Comparison of ENCODE assay signal across 10 mouse cellular contexts in genomic region chr10:94378383-94378782, GRCm38 (mm10).
DNase-seq lines count a peak whose midpoint lies in the region; ATAC-seq and TF ChIP-seq lines count a peak whose summit lies in the region.
"Had no signal": no experiment of that assay in that cellular context is flagged by ENCODE, and none has a peak within 500 bp of the region (broad histone marks: within the 10 kb centered on the region; RNA-seq: fewer than 3 reads in every experiment).

No protein-coding gene starts in this region.

- WGBS in midbrain, embryonic 11.5 days: 84% methylated on average over 13 of the region's 13 CpGs
- WGBS in midbrain, embryonic 10.5 days: 89% methylated on average over 13 of the region's 13 CpGs
- 48% methylated on average over 13 of the region's 13 CpGs for WGBS in heart, embryonic 14.5 days
- 17% methylated on average over 13 of the region's 13 CpGs for WGBS in liver, postnatal 0 days (ENCODE audit: insufficient replicate concordance)
- WGBS in thymus, adult 2 months: 12% methylated on average over 13 of the region's 13 CpGs

- no peaks in the 10 kb centered on the region for H3K9me3 ChIP-seq in midbrain, embryonic 11.5 days (ENCODE audit: control insufficient read depth, low read length)
- H3K9me3 ChIP-seq in midbrain, embryonic 10.5 days (replicated peaks): no peaks in the 10 kb centered on the region
- H3K9me3 ChIP-seq in heart, embryonic 14.5 days (ENCODE audit: control insufficient read depth, low read length): no peaks in the 10 kb centered on the region
- H3K9me3 ChIP-seq in liver, postnatal 0 days (ENCODE audit: low read length): no peaks in the 10 kb centered on the region
- H3K9me3 ChIP-seq: G1E; neural tube, embryonic 12.5 days had no signal

- no peak overlapping the region for H3K4me3 ChIP-seq in midbrain, embryonic 11.5 days (ENCODE audit: low read depth, low read length)
- no peak overlapping the region for H3K4me3 ChIP-seq in midbrain, embryonic 10.5 days
- no peak overlapping the region; a peak in 1 of 4 replicates for H3K4me3 ChIP-seq in heart, embryonic 14.5 days (ENCODE audit: control insufficient read depth in 1 of 2, insufficient read depth in 1 of 2, low read depth in 1 of 2, low read length in 2 of 2)
- H3K4me3 ChIP-seq in liver, postnatal 0 days (ENCODE audit: low read depth, low read length): peak overlapping the region; percentile 10; the same call in 1 of the 2 replicates
- peak overlapping the region; percentile 12 for H3K4me3 ChIP-seq in thymus, adult 2 months (ENCODE audit: control insufficient read depth, insufficient read depth, low read length)
- H3K4me3 ChIP-seq: neural tube, embryonic 12.5 days had no signal

- H3K27ac ChIP-seq in midbrain, embryonic 11.5 days (ENCODE audit: low read depth, low read length): no peak overlapping the region
- no peak overlapping the region for H3K27ac ChIP-seq in midbrain, embryonic 10.5 days (replicated peaks)
- no peak overlapping the region for H3K27ac ChIP-seq in heart, embryonic 14.5 days (replicated peaks in 1 of 2; ENCODE audit: control insufficient read depth in 1 of 2, insufficient read depth in 1 of 2, low read depth in 2 of 2, low read length in 2 of 2)
- no peak overlapping the region for H3K27ac ChIP-seq in liver, postnatal 0 days (ENCODE audit: low read depth)
- H3K27ac ChIP-seq in thymus, adult 2 months (ENCODE audit: control insufficient read depth, insufficient read depth, low read length): peak overlapping the region; percentile 19
- H3K27ac ChIP-seq: neural tube, embryonic 12.5 days had no signal

- H3K4me1 ChIP-seq in midbrain, embryonic 11.5 days (ENCODE audit: control insufficient read depth, insufficient read depth, low read length): no peaks in the 10 kb centered on the region
- peaks cover 27% of the 10 kb centered on the region for H3K4me1 ChIP-seq in midbrain, embryonic 10.5 days
- no peaks in the 10 kb centered on the region for H3K4me1 ChIP-seq in heart, embryonic 14.5 days (ENCODE audit: control insufficient read depth in 2 of 2, insufficient read depth in 2 of 2, low read length in 2 of 2)
- H3K4me1 ChIP-seq in liver, postnatal 0 days (ENCODE audit: insufficient read depth): peaks cover 6% of the 10 kb centered on the region; the same call in 1 of the 2 replicates
- peaks cover 8% of the 10 kb centered on the region for H3K4me1 ChIP-seq in thymus, adult 2 months (replicated peaks; ENCODE audit: control insufficient read depth, insufficient read depth, low read length)

- H3K27me3 ChIP-seq in midbrain, embryonic 11.5 days (ENCODE audit: control insufficient read depth, insufficient read depth, low read length): no peaks in the 10 kb centered on the region
- H3K27me3 ChIP-seq in midbrain, embryonic 10.5 days (ENCODE audit: low read depth, poor library complexity, severe bottlenecking): no peaks in the 10 kb centered on the region
- no peaks in the 10 kb centered on the region for H3K27me3 ChIP-seq in heart, embryonic 14.5 days (ENCODE audit: control insufficient read depth, insufficient read depth, low read length)
- no peaks in the 10 kb centered on the region for H3K27me3 ChIP-seq in liver, postnatal 0 days (ENCODE audit: insufficient read depth, low read length)
- no peaks in the 10 kb centered on the region for H3K27me3 ChIP-seq in thymus, adult 2 months (ENCODE audit: control insufficient read depth, insufficient read depth, low read length)
- H3K27me3 ChIP-seq: neural tube, embryonic 12.5 days had no signal

- ATAC-seq in midbrain, embryonic 11.5 days (ENCODE audit: low FRiP score): 0 out of 2 replicates have a peak, but pooled peaks have one; percentile 27
- ATAC-seq in common myeloid progenitor, adult 5-6 weeks (replicated peaks; ENCODE audit: low read depth, poor library complexity, severe bottlenecking): peak; percentile 89
- ATAC-seq in heart, embryonic 14.5 days (ENCODE audit: insufficient number of reproducible peaks, insufficient read depth, low FRiP score, low read depth): no peak; the same call in 1 of the 2 replicates
- peak; percentile 62 for ATAC-seq in liver, postnatal 0 days

- TF ChIP-seq EP300 in liver, postnatal 0 days (IDR thresholded peaks at IDR 0.05; ENCODE audit: low read depth): no peak

- no peak overlapping the region for H3K9ac ChIP-seq in midbrain, embryonic 11.5 days (ENCODE audit: low read length)
- H3K9ac ChIP-seq in heart, embryonic 14.5 days (ENCODE audit: low read length): no peak overlapping the region
- H3K9ac ChIP-seq in liver, postnatal 0 days (replicated peaks): peak overlapping the region; percentile 26; the same call in 1 of the 2 replicates
- H3K9ac ChIP-seq: neural tube, embryonic 12.5 days had no signal

- peak; percentile 77 for DNase-seq in midbrain, embryonic 11.5 days (ENCODE audit: low spot score, missing footprints)
- no peak for DNase-seq in midbrain, embryonic 10.5 days (ENCODE audit: low spot score)
- DNase-seq in kidney, postnatal 36 days: peak; percentile 88 to 90
- DNase-seq in liver, postnatal 0 days: peak; percentile 66
- DNase-seq in ovary, adult 18-20 months (ENCODE audit: low spot score): peak; percentile 71
- DNase-seq in thymus, adult 2 months: peak; percentile 77

- no peaks in the 10 kb centered on the region for H3K36me3 ChIP-seq in midbrain, embryonic 11.5 days (ENCODE audit: control insufficient read depth, insufficient read depth, low read length)
- H3K36me3 ChIP-seq in midbrain, embryonic 10.5 days: no peaks in the 10 kb centered on the region
- no peaks in the 10 kb centered on the region for H3K36me3 ChIP-seq in heart, embryonic 14.5 days (ENCODE audit: control insufficient read depth, insufficient read depth, low read length)
- H3K36me3 ChIP-seq in liver, postnatal 0 days (replicated peaks; ENCODE audit: insufficient read depth, low read length): no peaks in the 10 kb centered on the region
- H3K36me3 ChIP-seq in thymus, adult 2 months (ENCODE audit: control insufficient read depth, insufficient read depth, low read length): no peaks in the 10 kb centered on the region
- H3K36me3 ChIP-seq: G1E; neural tube, embryonic 12.5 days had no signal

- no peak overlapping the region for H3K4me2 ChIP-seq in midbrain, embryonic 11.5 days
- H3K4me2 ChIP-seq in heart, embryonic 14.5 days (ENCODE audit: low read length): peak overlapping the region; percentile 37
- peak overlapping the region; percentile 62 for H3K4me2 ChIP-seq in liver, postnatal 0 days (ENCODE audit: low read depth, low read length)
- H3K4me2 ChIP-seq: neural tube, embryonic 12.5 days had no signal

- TF ChIP-seq CTCF in liver, postnatal 0 days (IDR thresholded peaks at IDR 0.05; ENCODE audit: low read depth): peak; percentile 36
- no peak for TF ChIP-seq CTCF in thymus, adult 2 months (IDR thresholded peaks at IDR 0.05; ENCODE audit: borderline replicate concordance, control insufficient read depth, extremely low read depth, insufficient read depth, low read length, poor library complexity)

- no peak for TF ChIP-seq POLR2A in thymus, adult 2 months (IDR thresholded peaks at IDR 0.05; ENCODE audit: control insufficient read depth, extremely low read depth, insufficient read depth, low read length, poor library complexity)

Comparison
In these comparisons a context has a peak if more than half of its experiments do, and no peak if none do; other contexts are left out.
1. H3K4me3 ChIP-seq: peak in liver, postnatal 0 days (single experiment) and thymus, adult 2 months (single experiment); none in midbrain, embryonic 11.5 days (single experiment), midbrain, embryonic 10.5 days (single experiment) and heart, embryonic 14.5 days (0 of 2).